Mouse (Mus musculus): ENCODE results near the gene Aen.
A peak's percentile ranks its signal among the peaks of the same experiment; 100 is the strongest.

Gene Aen

GRCm38 (mm10) chr7:78893917-78894316, 1.7 kb upstream of the Aen start:
- no peak for DNase-seq (ENCODE audit: low spot score)

DNA sequence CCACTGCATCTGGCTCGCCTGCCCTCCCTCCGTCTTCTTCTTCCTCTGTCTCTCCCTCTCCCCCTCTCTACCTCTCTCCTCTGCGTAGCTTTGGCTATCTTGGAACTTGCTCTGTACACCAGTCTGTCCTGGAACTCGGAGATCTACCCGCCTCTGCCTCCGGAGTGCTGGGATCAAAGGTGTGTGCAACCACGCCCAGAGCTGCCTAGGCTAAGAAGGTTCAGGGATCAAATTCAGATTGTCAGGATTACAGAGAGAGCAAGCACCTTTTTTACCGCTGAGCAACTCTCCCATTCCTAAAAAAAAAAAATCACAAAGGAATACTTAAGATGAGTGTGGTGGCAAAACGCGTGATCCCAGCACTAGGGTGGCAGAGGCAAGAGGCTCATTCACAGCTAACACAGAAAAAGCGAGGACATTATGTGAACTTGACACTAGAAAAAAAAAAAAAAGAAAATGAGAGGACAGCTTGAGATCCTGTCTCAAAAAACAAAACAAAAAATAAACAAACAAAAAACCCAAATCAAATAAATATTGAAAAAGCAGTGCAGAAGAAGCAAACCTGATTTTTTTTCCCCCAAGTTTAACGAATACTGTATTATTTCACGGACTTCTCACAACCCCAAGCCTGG, 517 bp upstream of the Aen start:
- DNase-seq (ENCODE audit: low spot score) = no peak

- DNase-seq (ENCODE audit: low spot score) = no peak
Observed at GRCm38 (mm10) chr7:78897567-78897966, 1.9 kb downstream of the Aen start.

GRCm38 (mm10) chr7:78903174-78903870, 7.7 kb downstream of the Aen start:
- DNase-seq (ENCODE audit: low spot score) = no peak

DNA sequence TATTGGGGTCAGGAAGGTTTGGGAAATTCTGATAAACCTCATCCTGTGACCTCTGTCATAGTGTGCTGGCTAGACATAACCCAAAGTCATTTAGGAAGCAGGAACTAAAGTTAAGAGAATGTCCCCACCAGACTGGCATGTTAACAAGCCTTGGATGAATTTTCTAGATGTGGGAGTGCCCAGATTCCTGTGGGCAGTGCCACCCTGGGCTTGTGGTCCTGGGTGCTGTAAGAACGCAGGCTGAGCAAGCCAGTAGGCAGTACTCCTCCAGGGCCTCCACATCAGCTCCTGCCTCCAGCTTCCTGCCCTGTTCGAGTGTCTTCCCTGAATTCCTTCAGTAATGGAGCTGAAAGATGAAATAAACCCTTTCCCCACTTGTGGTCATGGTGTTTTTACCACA, 8.5 kb downstream of the Aen start:
- no peak for DNase-seq (ENCODE audit: low spot score)

DNA sequence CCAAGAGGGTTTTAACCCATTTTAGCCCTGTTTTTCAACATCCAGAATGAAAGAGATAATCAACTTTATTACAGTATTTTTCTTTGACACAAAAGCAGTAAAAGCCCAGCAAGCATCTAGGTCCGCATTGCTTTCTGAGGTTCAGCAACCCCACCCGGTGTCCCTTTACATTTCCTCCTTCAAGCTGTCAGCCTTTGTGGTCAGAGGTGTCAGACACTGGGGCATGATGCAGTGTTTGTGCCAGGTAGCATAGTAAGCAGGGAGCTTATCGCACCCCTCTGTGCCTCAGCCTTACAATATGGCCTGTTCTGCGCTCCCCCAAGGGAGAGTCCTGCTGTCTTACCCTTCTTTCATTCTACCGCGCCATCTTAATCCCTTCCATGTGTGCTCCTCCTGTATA, 13.4 kb downstream of the Aen start:
- no peak for DNase-seq (ENCODE audit: low spot score)

GRCm38 (mm10) chr7:78910336-78911098, 14.9 kb downstream of the Aen start:
- no peak for DNase-seq (ENCODE audit: low spot score)

DNA sequence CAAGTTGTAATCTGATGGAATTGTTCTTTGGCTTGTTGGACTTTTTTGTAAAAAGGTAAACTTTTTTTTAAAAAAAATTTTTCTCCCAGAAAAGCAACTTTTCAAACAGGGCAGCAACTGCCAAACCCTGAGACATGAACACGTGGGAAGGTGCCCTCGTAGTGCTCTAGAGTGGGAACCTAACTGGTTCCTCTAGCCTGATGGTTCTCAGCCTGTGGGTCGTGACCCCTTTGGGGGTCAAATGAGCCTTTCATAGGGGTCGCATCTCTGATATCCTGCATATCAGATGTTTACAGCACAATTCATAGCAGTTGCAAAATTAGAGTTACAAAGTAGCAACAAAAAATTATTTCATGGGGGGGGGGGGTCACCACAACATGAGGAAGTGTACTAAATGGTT, 15.6 kb downstream of the Aen start:
- no peak for DNase-seq (ENCODE audit: low spot score)

GRCm38 (mm10) chr7:78912253-78912973, 16.8 kb downstream of the Aen start:
- DNase-seq (ENCODE audit: low spot score) = no peak

DNA sequence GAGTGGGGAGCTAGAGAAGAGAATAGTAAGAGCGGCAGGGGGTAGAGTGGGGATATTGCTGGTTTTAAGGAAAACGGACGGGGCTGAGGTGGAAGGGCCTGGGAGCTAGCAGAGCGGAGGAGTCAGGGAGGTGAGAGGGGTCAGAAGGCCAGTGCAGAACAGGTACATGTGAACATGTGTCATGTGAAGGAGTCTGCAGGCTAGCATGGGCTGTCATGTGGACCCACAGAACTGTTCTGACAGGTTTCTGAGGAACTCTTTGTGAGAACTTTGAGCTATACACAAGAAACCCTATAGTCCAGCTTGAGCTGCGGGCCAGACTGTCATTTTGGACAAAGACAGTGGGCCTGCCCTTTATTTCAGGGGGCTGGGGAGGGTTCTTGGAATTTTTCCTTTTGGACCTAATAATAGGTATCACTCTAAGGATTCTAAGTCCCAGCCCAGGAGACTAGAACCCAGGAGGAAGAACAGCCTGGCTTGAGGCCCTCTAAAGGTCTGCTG, 17.4 kb downstream of the Aen start, which contains the start of gene Isg20:
Gene Isg20, plus strand, starts transcription at position 451 of the 501 bp plus-strand sequence.
- no peak for DNase-seq (ENCODE audit: low spot score)

DNA sequence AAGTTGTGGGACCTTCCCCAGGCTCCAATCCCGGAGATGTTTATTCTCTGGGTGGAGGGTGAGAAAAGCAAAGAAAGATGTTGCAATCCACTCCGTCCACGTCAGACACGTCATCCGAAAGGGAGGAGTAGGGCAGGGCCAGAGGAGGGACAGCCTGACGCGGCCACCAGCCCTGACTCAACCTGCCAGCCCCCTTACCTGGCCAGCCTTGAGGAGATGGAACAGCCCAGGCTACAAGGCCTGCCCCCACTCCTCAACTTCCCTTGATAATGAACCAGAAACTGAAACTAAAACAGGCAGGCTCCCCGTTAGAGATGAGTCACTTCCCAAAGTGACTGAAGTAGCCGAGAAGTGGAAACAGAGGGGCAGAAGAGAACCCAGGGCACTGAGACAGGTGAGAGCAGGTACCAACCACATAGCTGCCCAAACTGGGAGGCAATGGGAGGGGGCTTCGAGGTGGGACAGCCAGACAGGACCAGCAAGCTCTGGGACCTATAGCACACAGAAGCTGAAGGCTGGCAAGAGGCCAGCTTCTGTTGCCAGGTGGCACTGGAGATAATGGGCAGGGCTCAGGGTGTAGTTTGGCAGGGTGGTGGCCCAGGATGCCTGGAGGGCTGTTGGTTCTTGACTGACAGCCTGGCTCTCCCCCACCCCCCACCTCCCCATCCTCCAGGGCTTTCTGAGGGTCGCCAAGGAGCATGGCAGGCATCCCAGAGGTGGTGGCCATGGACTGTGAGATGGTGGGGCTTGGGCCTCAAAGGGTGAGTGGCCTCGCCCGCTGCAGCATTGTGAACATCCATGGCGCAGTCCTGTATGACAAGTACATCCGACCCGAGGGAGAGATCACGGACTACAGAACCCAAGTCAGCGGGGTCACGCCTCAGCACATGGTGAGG, 18.2 kb downstream of the Aen start:
- peak; percentile 29 for DNase-seq (ENCODE audit: low spot score)

DNA sequence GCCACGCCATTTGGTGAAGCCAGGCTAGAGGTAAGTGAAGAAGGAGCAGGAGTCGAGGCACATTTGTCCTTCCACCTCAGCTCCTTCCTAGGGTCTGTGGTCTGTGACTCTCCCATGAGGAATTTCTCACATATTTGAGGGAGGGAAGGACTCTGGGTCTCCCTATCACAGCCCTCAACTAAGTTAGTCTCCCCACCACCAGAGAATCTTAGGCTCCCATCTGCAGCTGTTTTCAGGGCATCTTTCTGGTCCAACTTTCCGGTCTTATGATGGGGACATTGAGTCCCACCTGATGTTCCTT, 18.8 kb downstream of the Aen start:
- no peak for DNase-seq (ENCODE audit: low spot score)

DNA sequence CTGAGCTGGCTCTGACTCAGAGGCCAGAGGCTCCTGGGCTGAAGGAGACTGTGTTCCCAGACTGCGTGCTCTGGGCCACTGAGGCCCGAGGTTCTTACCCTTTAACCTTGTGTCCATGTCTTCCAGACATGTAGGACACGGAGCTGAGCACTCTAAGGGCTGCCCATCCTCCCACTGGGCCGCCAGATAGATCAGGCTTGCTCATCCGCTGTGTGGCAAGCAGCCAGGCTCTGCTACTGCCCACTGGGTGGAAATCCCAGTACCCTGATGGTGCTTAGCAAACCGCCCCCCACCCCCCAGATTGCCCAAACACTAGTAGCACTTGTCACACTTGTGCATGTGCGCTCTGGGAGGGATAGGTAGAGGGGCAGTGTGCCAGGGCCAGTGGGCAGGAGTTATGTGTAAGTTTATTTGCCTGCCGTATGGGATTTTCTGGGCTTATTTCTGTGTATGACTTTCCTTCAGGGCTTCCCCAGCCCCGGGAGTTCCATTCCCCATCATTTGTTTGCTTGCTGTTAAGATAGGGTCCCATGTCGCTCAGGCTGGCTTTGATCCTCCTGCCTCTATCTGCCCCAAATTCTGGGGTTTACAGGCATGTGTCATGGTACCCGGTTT, 19.3 kb downstream of the Aen start:
- DNase-seq (ENCODE audit: low spot score) = no peak

GRCm38 (mm10) chr7:78918686-78919085, 23.0 kb downstream of the Aen start:
- DNase-seq (ENCODE audit: low spot score) = no peak

DNA sequence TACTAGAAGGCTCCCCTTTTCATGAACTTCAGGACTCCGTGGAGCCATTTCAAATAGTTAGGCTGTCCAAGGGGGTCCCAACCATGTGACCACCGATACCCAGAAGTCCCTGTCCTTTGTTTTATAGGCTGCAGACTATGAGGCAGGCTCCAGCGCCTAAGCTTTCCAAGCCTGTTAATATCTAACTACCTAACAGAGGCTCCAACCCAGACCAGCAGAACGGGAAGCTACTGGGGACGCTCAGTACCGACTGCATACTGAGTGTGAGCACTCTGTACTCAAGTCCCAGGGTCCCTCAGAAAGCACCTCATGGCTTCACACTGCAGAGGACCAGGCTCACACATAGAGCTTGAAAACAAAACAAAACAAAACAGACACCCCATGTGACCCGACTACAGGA, 26.9 kb downstream of the Aen start:
- DNase-seq (ENCODE audit: low spot score) = no peak

GRCm38 (mm10) chr7:78924300-78924699, 28.6 kb downstream of the Aen start:
- DNase-seq (ENCODE audit: low spot score) = peak; percentile 61

GRCm38 (mm10) chr7:78924796-78925195, 29.1 kb downstream of the Aen start:
- no peak for DNase-seq (ENCODE audit: low spot score)

DNA sequence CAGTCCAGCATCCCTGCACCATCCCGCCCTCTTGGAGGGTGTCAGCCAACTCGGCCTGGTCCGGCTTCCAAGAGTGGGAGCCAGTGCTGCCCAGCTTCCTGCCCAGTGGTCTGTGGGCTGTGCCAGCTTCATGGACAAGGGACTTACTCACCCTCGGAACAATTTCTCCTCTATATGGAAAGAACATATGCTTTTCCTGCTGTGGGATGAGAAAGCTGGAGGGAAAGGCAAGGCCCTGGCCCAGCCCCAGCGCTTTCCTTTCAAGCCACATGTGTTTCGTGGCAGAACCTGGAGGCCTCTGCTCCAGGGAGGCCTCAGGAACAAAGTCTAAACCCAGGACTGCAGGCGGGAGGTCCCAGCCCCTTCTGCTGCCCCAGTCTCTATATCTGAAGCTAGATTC, 30.0 kb downstream of the Aen start:
- DNase-seq (ENCODE audit: low spot score) = no peak

- no peak for DNase-seq (ENCODE audit: low spot score)
Observed at GRCm38 (mm10) chr7:78926156-78926555, 30.5 kb downstream of the Aen start.

GRCm38 (mm10) chr7:78927266-78927665, 31.6 kb downstream of the Aen start:
- DNase-seq (ENCODE audit: low spot score) = no peak
